ENCODE assay signal across 8 mouse cellular contexts in genomic region chr12:80150624-80151023, GRCm38 (mm10). TPM values are rescaled to one million over a fixed set of nuclear protein-coding genes. Genes with fewer than 3 reads are reported as not detected.
DNase-seq lines count a peak whose midpoint lies in the region; ATAC-seq lines count a peak whose summit lies in the region.

No protein-coding gene starts in this region.

- no peak for ATAC-seq in kidney, embryonic 14.5 days (ENCODE audit: low FRiP score, low TSS enrichment)
- no peak for ATAC-seq in kidney, embryonic 15.5 days (replicated peaks; ENCODE audit: low FRiP score)
- peak; percentile 39; the same call in 1 of the 2 replicates for ATAC-seq in megakaryocyte, adult 5-6 weeks (ENCODE audit: poor library complexity, severe bottlenecking)

- no peak overlapping the region for H3K4me3 ChIP-seq in kidney, embryonic 14.5 days (ENCODE audit: low read length)
- no peak overlapping the region for H3K4me3 ChIP-seq in kidney, embryonic 15.5 days (replicated peaks)

- no peak overlapping the region for H3K27ac ChIP-seq in kidney, embryonic 14.5 days (ENCODE audit: low read depth, low read length)
- H3K27ac ChIP-seq in kidney, embryonic 15.5 days: no peak overlapping the region

- WGBS in kidney, embryonic 14.5 days: 34% methylated on average over 8 of the region's 8 CpGs
- 32% methylated on average over 8 of the region's 8 CpGs for WGBS in kidney, embryonic 15.5 days

- no peaks in the 10 kb centered on the region for H3K36me3 ChIP-seq in kidney, embryonic 14.5 days (ENCODE audit: control insufficient read depth, insufficient read depth, low read length)
- H3K36me3 ChIP-seq in kidney, embryonic 15.5 days: no peaks in the 10 kb centered on the region

- no peaks in the 10 kb centered on the region for H3K27me3 ChIP-seq in kidney, embryonic 14.5 days (ENCODE audit: control insufficient read depth, insufficient read depth, low read length)
- H3K27me3 ChIP-seq in kidney, embryonic 15.5 days: no peaks in the 10 kb centered on the region

- no peaks in the 10 kb centered on the region for H3K9me3 ChIP-seq in kidney, embryonic 14.5 days (ENCODE audit: control insufficient read depth, low read length)
- H3K9me3 ChIP-seq in kidney, embryonic 15.5 days (replicated peaks): no peaks in the 10 kb centered on the region

- H3K4me2 ChIP-seq in kidney, embryonic 14.5 days (replicated peaks; ENCODE audit: low read depth, low read length): no peak overlapping the region
- 0 out of 2 replicates have a peak overlapping the region, but pooled peaks have one; percentile 8 for H3K4me2 ChIP-seq in kidney, embryonic 15.5 days

- H3K4me1 ChIP-seq in kidney, embryonic 14.5 days (ENCODE audit: control insufficient read depth, insufficient read depth, low read length): 0 out of 2 replicates have a peak, but pooled peaks cover 11% of the 10 kb centered on the region
- H3K4me1 ChIP-seq in kidney, embryonic 15.5 days: peaks cover 19% of the 10 kb centered on the region

- H3K9ac ChIP-seq in kidney, embryonic 14.5 days (ENCODE audit: low read depth, low read length): no peak overlapping the region
- H3K9ac ChIP-seq in kidney, embryonic 15.5 days: no peak overlapping the region

- DNase-seq in kidney, adult 11 months: peak; percentile 45
- DNase-seq in c-Kit-positive CD71-positive TER-119-positive erythroid progenitor cells, embryonic 14.5 days (ENCODE audit: low spot score): peak; percentile 70
- no peak for DNase-seq in Muller cell, postnatal 12 days (ENCODE audit: inconsistent ontology term)
- DNase-seq in cerebellum, adult 9-10 months: no peak
- DNase-seq in layer of hippocampus, adult 8-10 months (ENCODE audit: low spot score in 2 of 2): no peak

RNA-seq across cellular contexts. Expression of gene Zfp36l1, which starts 37.8 kb away (rescaled TPM):
- polyA plus RNA-seq in kidney, embryonic 14.5 days (2014; fragmentation: Nextera tagmentation; extraction: Ambion mirVana): 166 and 175 TPM in 2 replicates
- 136 and 154 TPM in 2 replicates for polyA plus RNA-seq in kidney, embryonic 15.5 days (2015; fragmentation: Nextera tagmentation; extraction: Ambion mirVana)
- 15.6 and 21.0 TPM in 2 replicates for total RNA-seq in megakaryocyte, adult 5-6 weeks (2015)
- 3.8 and 5.4 TPM in 2 replicates for total RNA-seq in megakaryocyte, adult 5-6 weeks (2017)
- 10 to 100 TPM; 35.0 to 47.6 (median 42.9) TPM for total RNA-seq in layer of hippocampus, adult 8-10 months (2022)

Comparison
In these comparisons a context has a peak if more than half of its experiments do, and no peak if none do; other contexts are left out.
1. DNase-seq: peak in kidney, adult 11 months (single experiment) and c-Kit-positive CD71-positive TER-119-positive erythroid progenitor cells, embryonic 14.5 days (single experiment); none in Muller cell, postnatal 12 days (single experiment), cerebellum, adult 9-10 months (single experiment) and layer of hippocampus, adult 8-10 months (0 of 2).